Mouse (Mus musculus): ENCODE measurements at regions not wholly inside any gene's neighbourhood (a gene's known extent, or its start where the extent isn't known, plus 50 kb on each side); places are given as distances from the start of the nearest gene placed in this dataset.

DNA sequence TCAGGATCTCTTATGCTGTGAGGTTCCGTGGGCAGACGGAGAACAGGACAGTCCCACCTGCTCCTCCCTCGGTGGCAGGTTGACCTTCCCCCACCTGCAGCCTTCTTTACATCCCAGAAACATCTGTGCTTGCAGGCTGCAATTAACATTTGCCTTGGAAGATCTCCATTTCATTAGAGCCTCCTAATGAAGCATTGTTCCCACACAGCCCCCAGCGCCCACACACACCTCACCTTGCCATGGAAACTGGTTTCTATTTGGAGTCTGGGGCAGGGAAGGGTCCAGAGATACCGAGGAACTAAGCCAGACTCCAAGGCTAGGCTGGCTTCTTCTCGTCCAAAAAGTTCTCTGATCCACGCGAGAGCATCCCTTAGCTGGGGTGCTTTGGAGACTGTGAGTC, 56.6 kb upstream of the Rpl38 start:
- H3K27me3 ChIP-seq (replicated peaks; ENCODE audit: control insufficient read depth, insufficient read depth, low read length), result no peaks in the 10 kb centered on the region
- no peaks in the 10 kb centered on the region for H3K4me1 ChIP-seq (ENCODE audit: control insufficient read depth, insufficient read depth, low read length)
- H3K4me3 ChIP-seq (ENCODE audit: insufficient read depth, low read depth, low read length), result no peak overlapping the region
- no peak for TF ChIP-seq POLR2A (IDR thresholded peaks at IDR 0.05; ENCODE audit: low read depth, low read length)
- H3K36me3 ChIP-seq (ENCODE audit: control insufficient read depth, insufficient read depth, low read length), result no peaks in the 10 kb centered on the region
- DNase-seq, result no peak
- no peak overlapping the region for H3K27ac ChIP-seq (ENCODE audit: insufficient read depth, low read depth, low read length)
- WGBS, result 72% methylated on average over 8 of the region's 8 CpGs

DNA sequence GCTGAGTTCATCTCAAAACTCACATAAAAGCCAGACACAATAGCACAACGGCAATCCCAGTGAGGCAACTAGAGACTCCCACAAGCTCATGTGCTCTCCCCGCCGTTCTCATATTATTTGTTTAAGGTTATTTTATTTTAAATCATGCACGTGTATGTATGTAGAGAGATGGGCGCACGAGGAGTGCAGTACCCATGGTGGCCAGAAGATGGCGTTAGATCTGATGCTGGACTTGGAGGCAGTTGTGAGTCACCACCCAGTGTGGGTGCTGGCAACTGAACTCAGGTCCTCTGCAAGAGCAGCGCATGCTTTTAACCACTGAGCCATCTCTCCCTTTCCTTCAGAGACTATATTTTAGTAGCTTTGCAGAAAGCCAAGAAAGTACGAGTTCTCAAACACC, 60.3 kb upstream of the Rpl38 start:
- Histone ChIP-seq H3K4me1 (ENCODE audit: control insufficient read depth, insufficient read depth, low read length) (no peaks in the 10 kb centered on the region), H3K27me3 (replicated peaks; ENCODE audit: control insufficient read depth, insufficient read depth, low read length) (no peaks in the 10 kb centered on the region; the same call in 1 of the 2 replicates), H3K27ac (ENCODE audit: insufficient read depth, low read depth, low read length) (no peak overlapping the region), H3K4me3 (ENCODE audit: insufficient read depth, low read depth, low read length) (no peak overlapping the region), H3K36me3 (ENCODE audit: control insufficient read depth, insufficient read depth, low read length) (no peaks in the 10 kb centered on the region)
- TF ChIP-seq CTCF (conservative IDR thresholded peaks at IDR 0.05; ENCODE audit: insufficient read depth, insufficient read length, low read depth, low read length), result 0 out of 2 replicates have a peak, but pooled peaks have one; percentile 4
- TF ChIP-seq POLR2A (IDR thresholded peaks at IDR 0.05; ENCODE audit: low read depth, low read length), result no peak
- WGBS, result 91% methylated on average over 9 of the region's 9 CpGs
- no peak for DNase-seq

- TF ChIP-seq POLR2A (IDR thresholded peaks at IDR 0.05; ENCODE audit: low read depth, low read length) (no peak), CTCF (conservative IDR thresholded peaks at IDR 0.05; ENCODE audit: insufficient read depth, insufficient read length, low read depth, low read length) (no peak)
- WGBS, result 81% methylated on average over 6 of the region's 6 CpGs
- DNase-seq, result no peak
- H3K27ac ChIP-seq (ENCODE audit: insufficient read depth, low read depth, low read length), result no peak overlapping the region
- H3K36me3 ChIP-seq (ENCODE audit: control insufficient read depth, insufficient read depth, low read length), result no peaks in the 10 kb centered on the region
- H3K4me1 ChIP-seq (ENCODE audit: control insufficient read depth, insufficient read depth, low read length), result no peaks in the 10 kb centered on the region
- no peak overlapping the region for H3K4me3 ChIP-seq (ENCODE audit: insufficient read depth, low read depth, low read length)
- H3K27me3 ChIP-seq (replicated peaks; ENCODE audit: control insufficient read depth, insufficient read depth, low read length), result no peaks in the 10 kb centered on the region; the same call in 1 of the 2 replicates
Measured at GRCm38 (mm10) chr11:114603108-114603507, 65.2 kb upstream of the Rpl38 start.

DNA sequence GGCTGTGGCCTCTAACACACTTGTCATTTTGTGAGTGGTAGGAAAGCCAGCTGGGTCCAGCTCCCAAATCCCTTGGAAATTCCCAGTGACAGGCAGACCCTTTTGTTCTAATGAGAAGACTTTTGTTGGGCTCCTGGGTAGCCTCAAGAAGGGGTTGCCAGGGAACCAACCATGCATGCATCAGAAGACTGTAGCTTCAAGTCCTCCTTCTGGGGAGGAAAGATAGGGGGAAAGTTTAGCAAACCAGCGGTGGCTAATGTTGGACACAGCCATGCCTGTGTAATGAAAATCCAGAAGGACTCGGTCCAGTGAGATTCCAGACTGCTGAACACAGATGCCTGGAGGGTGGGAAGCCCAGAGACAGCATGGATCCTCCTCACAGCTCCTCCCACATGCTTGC, 71.1 kb upstream of the Rpl38 start:
- H3K4me3 ChIP-seq (ENCODE audit: insufficient read depth, low read depth, low read length), result no peak overlapping the region
- TF ChIP-seq POLR2A (IDR thresholded peaks at IDR 0.05; ENCODE audit: low read depth, low read length) (no peak), CTCF (conservative IDR thresholded peaks at IDR 0.05; ENCODE audit: insufficient read depth, insufficient read length, low read depth, low read length) (no peak)
- no peaks in the 10 kb centered on the region for H3K4me1 ChIP-seq (ENCODE audit: control insufficient read depth, insufficient read depth, low read length)
- 31% methylated on average over 2 of the region's 2 CpGs for WGBS
- no peak for DNase-seq
- H3K36me3 ChIP-seq (ENCODE audit: control insufficient read depth, insufficient read depth, low read length), result no peaks in the 10 kb centered on the region
- H3K27me3 ChIP-seq (replicated peaks; ENCODE audit: control insufficient read depth, insufficient read depth, low read length), result no peaks in the 10 kb centered on the region
- H3K27ac ChIP-seq (ENCODE audit: insufficient read depth, low read depth, low read length), result no peak overlapping the region

- H3K4me3 ChIP-seq (ENCODE audit: insufficient read depth, low read depth, low read length), result no peak overlapping the region
- DNase-seq, result no peak
- H3K27me3 ChIP-seq (replicated peaks; ENCODE audit: control insufficient read depth, insufficient read depth, low read length), result no peaks in the 10 kb centered on the region
- H3K27ac ChIP-seq (ENCODE audit: insufficient read depth, low read depth, low read length), result no peak overlapping the region
- H3K4me1 ChIP-seq (ENCODE audit: control insufficient read depth, insufficient read depth, low read length), result no peaks in the 10 kb centered on the region
- H3K36me3 ChIP-seq (ENCODE audit: control insufficient read depth, insufficient read depth, low read length), result no peaks in the 10 kb centered on the region
- 68% methylated on average over 9 of the region's 9 CpGs for WGBS
- no peak for TF ChIP-seq POLR2A (IDR thresholded peaks at IDR 0.05; ENCODE audit: low read depth, low read length)
- no peak for TF ChIP-seq CTCF (conservative IDR thresholded peaks at IDR 0.05; ENCODE audit: insufficient read depth, insufficient read length, low read depth, low read length)
Measured at GRCm38 (mm10) chr11:114592961-114593360, 75.4 kb upstream of the Rpl38 start.

DNA sequence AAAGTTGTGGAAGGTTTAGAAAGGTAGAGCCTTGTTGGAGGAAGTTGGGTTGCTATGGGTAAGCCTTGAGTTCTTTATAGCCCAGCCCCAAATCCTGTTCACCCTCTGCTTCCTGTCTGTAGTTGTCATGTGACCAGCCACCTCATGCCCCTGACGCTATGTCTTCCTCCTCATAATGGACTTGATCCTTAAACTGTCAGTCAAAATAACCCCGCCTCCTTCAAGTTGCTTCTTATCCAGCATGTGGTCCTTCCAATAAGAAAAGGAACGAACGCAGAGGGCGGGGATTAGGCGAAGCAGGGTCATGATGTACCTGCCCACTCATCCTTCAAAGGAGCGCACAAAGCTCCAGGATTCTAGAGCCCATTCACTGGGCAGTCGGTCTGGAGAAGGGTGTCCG, 79.8 kb upstream of the Rpl38 start:
- TF ChIP-seq CTCF (conservative IDR thresholded peaks at IDR 0.05; ENCODE audit: insufficient read depth, insufficient read length, low read depth, low read length) (no peak), POLR2A (IDR thresholded peaks at IDR 0.05; ENCODE audit: low read depth, low read length) (no peak)
- Histone ChIP-seq H3K4me3 (ENCODE audit: insufficient read depth, low read depth, low read length) (no peak overlapping the region), H3K27ac (ENCODE audit: insufficient read depth, low read depth, low read length) (no peak overlapping the region), H3K27me3 (replicated peaks; ENCODE audit: control insufficient read depth, insufficient read depth, low read length) (no peaks in the 10 kb centered on the region), H3K36me3 (ENCODE audit: control insufficient read depth, insufficient read depth, low read length) (no peaks in the 10 kb centered on the region), H3K4me1 (ENCODE audit: control insufficient read depth, insufficient read depth, low read length) (no peaks in the 10 kb centered on the region)
- no peak for DNase-seq
- 75% methylated on average over 9 of the region's 9 CpGs for WGBS

DNA sequence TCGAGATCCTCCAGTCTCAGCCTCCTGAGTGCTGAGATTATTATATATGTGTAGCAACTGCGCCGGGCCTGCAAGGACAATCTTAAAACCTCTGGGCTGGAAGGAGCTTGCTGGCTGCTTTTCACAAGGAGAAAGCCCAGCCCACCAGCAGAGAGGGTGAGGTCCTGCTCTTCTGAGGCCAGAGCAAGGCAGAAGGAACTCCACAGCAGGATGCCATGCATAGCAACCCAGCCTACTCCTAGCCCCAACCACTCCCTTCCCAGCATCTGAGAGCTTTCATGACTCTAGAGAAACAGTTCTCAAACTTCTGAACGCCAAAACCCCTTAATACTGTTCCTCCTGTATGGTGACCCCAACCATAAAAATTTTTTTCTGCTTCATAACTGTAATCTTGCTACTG, 80.3 kb upstream of the Rpl38 start:
- H3K27ac ChIP-seq (ENCODE audit: insufficient read depth, low read depth, low read length), result no peak overlapping the region
- no peaks in the 10 kb centered on the region for H3K36me3 ChIP-seq (ENCODE audit: control insufficient read depth, insufficient read depth, low read length)
- no peak overlapping the region for H3K4me3 ChIP-seq (ENCODE audit: insufficient read depth, low read depth, low read length)
- no peaks in the 10 kb centered on the region for H3K27me3 ChIP-seq (replicated peaks; ENCODE audit: control insufficient read depth, insufficient read depth, low read length)
- TF ChIP-seq CTCF (conservative IDR thresholded peaks at IDR 0.05; ENCODE audit: insufficient read depth, insufficient read length, low read depth, low read length) (no peak), POLR2A (IDR thresholded peaks at IDR 0.05; ENCODE audit: low read depth, low read length) (no peak)
- WGBS, result 87% methylated on average over 4 of the region's 4 CpGs
- DNase-seq, result no peak
- H3K4me1 ChIP-seq (ENCODE audit: control insufficient read depth, insufficient read depth, low read length), result no peaks in the 10 kb centered on the region

- no peak overlapping the region for H3K4me3 ChIP-seq (ENCODE audit: insufficient read depth, low read depth, low read length)
- TF ChIP-seq POLR2A (IDR thresholded peaks at IDR 0.05; ENCODE audit: low read depth, low read length) (no peak), CTCF (conservative IDR thresholded peaks at IDR 0.05; ENCODE audit: insufficient read depth, insufficient read length, low read depth, low read length) (no peak)
- no peaks in the 10 kb centered on the region for H3K27me3 ChIP-seq (replicated peaks; ENCODE audit: control insufficient read depth, insufficient read depth, low read length)
- H3K27ac ChIP-seq (ENCODE audit: insufficient read depth, low read depth, low read length), result no peak overlapping the region
- 90% methylated on average over 12 of the region's 12 CpGs for WGBS
- DNase-seq, result no peak
- H3K4me1 ChIP-seq (ENCODE audit: control insufficient read depth, insufficient read depth, low read length), result no peaks in the 10 kb centered on the region
- no peaks in the 10 kb centered on the region for H3K36me3 ChIP-seq (ENCODE audit: control insufficient read depth, insufficient read depth, low read length)
Measured at GRCm38 (mm10) chr11:114586400-114586799, 81.9 kb upstream of the Rpl38 start.

Measured in kidney, adult 2 months (tissue).